In the genomic region with DNA sequence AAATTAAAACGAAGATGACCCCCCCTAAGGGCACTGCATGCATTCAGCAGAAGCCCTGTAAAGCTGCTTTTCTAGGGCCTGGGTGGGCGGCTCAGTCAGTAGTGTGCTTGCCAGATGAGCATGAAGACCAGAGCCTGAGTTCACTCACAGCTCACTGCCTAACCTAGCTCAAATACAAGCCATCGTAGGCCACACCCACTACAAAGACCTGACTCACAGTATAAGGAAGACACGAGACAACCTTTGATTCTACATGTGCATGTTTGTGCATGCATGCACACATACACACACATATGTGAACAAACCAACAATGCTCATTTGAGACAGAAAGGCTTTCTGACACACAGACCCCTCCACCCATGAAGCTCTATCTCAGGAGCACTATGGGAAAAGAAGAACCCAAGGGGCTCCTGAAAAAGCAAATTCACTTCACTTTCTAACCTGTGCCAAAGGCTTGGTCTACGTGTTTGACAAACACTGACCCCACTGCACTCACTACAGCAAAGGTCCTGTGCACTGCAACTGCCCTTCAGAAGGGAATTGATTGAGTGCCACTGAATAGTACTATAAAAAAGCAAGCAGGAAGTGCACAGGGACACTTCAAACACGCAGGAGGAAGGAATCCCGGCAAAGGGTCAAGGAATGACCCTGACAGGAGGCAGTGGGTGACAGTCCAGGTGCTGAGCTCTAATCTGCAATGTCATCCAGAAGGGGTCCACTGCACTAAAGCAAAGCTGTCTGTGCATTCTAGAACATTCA, we compare ENCODE assay signal across 22 mouse cellular contexts. TPM values are rescaled to one million over a fixed set of nuclear protein-coding genes. Genes with fewer than 3 reads are reported as not detected.
DNase-seq lines count a peak whose midpoint lies in the region; ATAC-seq and TF ChIP-seq lines count a peak whose summit lies in the region.
"Had no signal": no experiment of that assay in that cellular context is flagged by ENCODE, and none has a peak within 500 bp of the region (broad histone marks: within the 10 kb centered on the region; RNA-seq: fewer than 3 reads in every experiment).

No protein-coding gene starts in this region.

- no peak overlapping the region for H3K4me3 ChIP-seq in liver, embryonic 12.5 days
- H3K4me3 ChIP-seq in liver, embryonic 11.5 days (ENCODE audit: low read depth, low read length): no peak overlapping the region
- no peak overlapping the region for H3K4me3 ChIP-seq in MEL (ENCODE audit: control insufficient read depth in 1 of 2, insufficient read depth in 1 of 2, low read depth in 2 of 2, low read length in 2 of 2)
- no peak overlapping the region for H3K4me3 ChIP-seq in intestine, embryonic 16.5 days (ENCODE audit: low read length)
- no peak overlapping the region for H3K4me3 ChIP-seq in small intestine, adult 2 months (ENCODE audit: low read depth, low read length)
- H3K4me3 ChIP-seq: embryonic facial prominence, embryonic 12.5 days; hindbrain, embryonic 12.5 days had no signal

- no peak for TF ChIP-seq CTCF in MEL (IDR thresholded peaks at IDR 0.05 in 2 of 3, conservative IDR thresholded peaks at IDR 0.05 in 1 of 3; ENCODE audit: control insufficient read depth in 1 of 3, insufficient read depth in 1 of 3, low read depth in 2 of 3, low read length in 3 of 3, poor library complexity in 1 of 3, severe bottlenecking in 1 of 3)
- TF ChIP-seq CTCF in small intestine, adult 2 months (IDR thresholded peaks at IDR 0.05; ENCODE audit: extremely low read depth, insufficient read length, insufficient replicate concordance, low read depth, low read length): no peak

- H3K79me2 ChIP-seq in MEL (ENCODE audit: control insufficient read depth, insufficient read depth, low read length, poor library complexity): peaks cover 31% of the 10 kb centered on the region; the same call in 1 of the 2 replicates

- no peak for TF ChIP-seq POLR2A in MEL (IDR thresholded peaks at IDR 0.05; ENCODE audit: control insufficient read depth in 1 of 2, insufficient read depth in 1 of 2, low read depth in 1 of 2, low read length in 2 of 2, poor library complexity in 1 of 2)
- no peak; the same call in 1 of the 2 replicates for TF ChIP-seq POLR2A in small intestine, adult 2 months (IDR thresholded peaks at IDR 0.05; ENCODE audit: low read depth, low read length)

- intact Hi-C loops in left cerebral cortex, postnatal 36 days (cut with DNase I): no loop called here

- no peak overlapping the region for H3K4me2 ChIP-seq in liver, embryonic 12.5 days
- no peak overlapping the region for H3K4me2 ChIP-seq in liver, embryonic 11.5 days
- no peak overlapping the region for H3K4me2 ChIP-seq in intestine, embryonic 16.5 days (ENCODE audit: low read depth, low read length)
- H3K4me2 ChIP-seq: embryonic facial prominence, embryonic 12.5 days; hindbrain, embryonic 12.5 days had no signal

- TF ChIP-seq RAD21 in MEL (IDR thresholded peaks at IDR 0.05; ENCODE audit: low read depth, low read length): no peak

- H3K36me3 ChIP-seq in liver, embryonic 12.5 days: no peaks in the 10 kb centered on the region
- H3K36me3 ChIP-seq in liver, embryonic 11.5 days (ENCODE audit: control insufficient read depth, insufficient read depth, low read length): no peaks in the 10 kb centered on the region
- H3K36me3 ChIP-seq in MEL (ENCODE audit: control insufficient read depth in 1 of 2, insufficient read depth in 2 of 2, low read length in 2 of 2): peaks cover 0 to 4% of the 10 kb centered on the region in 2 experiments; a peak in 2 of 4 replicates
- H3K36me3 ChIP-seq in intestine, embryonic 16.5 days (ENCODE audit: control insufficient read depth, insufficient read depth, low read length): no peaks in the 10 kb centered on the region
- no peaks in the 10 kb centered on the region for H3K36me3 ChIP-seq in small intestine, adult 2 months (ENCODE audit: control insufficient read depth, insufficient read depth, low read length)
- H3K36me3 ChIP-seq: embryonic facial prominence, embryonic 12.5 days; hindbrain, embryonic 12.5 days had no signal

- H3K4me1 ChIP-seq in liver, embryonic 12.5 days: peaks cover 54% of the 10 kb centered on the region
- H3K4me1 ChIP-seq in liver, embryonic 11.5 days (replicated peaks; ENCODE audit: control insufficient read depth, insufficient read depth, low read length): peaks cover 10% of the 10 kb centered on the region
- no peaks in the 10 kb centered on the region; a peak in 1 of 4 replicates for H3K4me1 ChIP-seq in MEL (ENCODE audit: control insufficient read depth in 1 of 2, insufficient read depth in 2 of 2, low read length in 2 of 2)
- H3K4me1 ChIP-seq in intestine, embryonic 16.5 days (ENCODE audit: control insufficient read depth, insufficient read depth, low read length): peaks cover 12% of the 10 kb centered on the region; the same call in 1 of the 2 replicates
- peaks cover 15% of the 10 kb centered on the region; the same call in 1 of the 2 replicates for H3K4me1 ChIP-seq in small intestine, adult 2 months (ENCODE audit: control insufficient read depth, insufficient read depth, insufficient read length, low read length)
- H3K4me1 ChIP-seq: embryonic facial prominence, embryonic 12.5 days; hindbrain, embryonic 12.5 days had no signal

- no peak for TF ChIP-seq EP300 in MEL (IDR thresholded peaks at IDR 0.05; ENCODE audit: low read depth in 1 of 2, low read length in 2 of 2)

- WGBS in liver, embryonic 12.5 days (ENCODE audit: insufficient replicate concordance): 65% methylated on average over 7 of the region's 7 CpGs
- 66% methylated on average over 7 of the region's 7 CpGs for WGBS in liver, embryonic 11.5 days
- WGBS in intestine, embryonic 16.5 days: 46% methylated on average over 7 of the region's 7 CpGs
- WGBS in small intestine, adult 2 months: 30% methylated on average over 7 of the region's 7 CpGs

- H3K27me3 ChIP-seq in liver, embryonic 12.5 days (replicated peaks): no peaks in the 10 kb centered on the region
- H3K27me3 ChIP-seq in liver, embryonic 11.5 days (replicated peaks; ENCODE audit: control insufficient read depth, insufficient read depth, low read length): no peaks in the 10 kb centered on the region
- H3K27me3 ChIP-seq in MEL (ENCODE audit: control insufficient read depth in 1 of 2, insufficient read depth in 2 of 2, low read length in 2 of 2): no peaks in the 10 kb centered on the region
- H3K27me3 ChIP-seq in intestine, embryonic 16.5 days (replicated peaks; ENCODE audit: control insufficient read depth, insufficient read depth, low read length): no peaks in the 10 kb centered on the region
- no peaks in the 10 kb centered on the region for H3K27me3 ChIP-seq in small intestine, adult 2 months (ENCODE audit: control insufficient read depth, insufficient read depth, low read length)
- H3K27me3 ChIP-seq: CH12.LX; embryonic facial prominence, embryonic 12.5 days; hindbrain, embryonic 12.5 days had no signal

- H3K9me3 ChIP-seq in liver, embryonic 12.5 days (replicated peaks): no peaks in the 10 kb centered on the region
- H3K9me3 ChIP-seq in liver, embryonic 11.5 days (ENCODE audit: control insufficient read depth, low read length): no peaks in the 10 kb centered on the region
- no peaks in the 10 kb centered on the region for H3K9me3 ChIP-seq in MEL (replicated peaks; ENCODE audit: insufficient read depth, low read length)
- no peaks in the 10 kb centered on the region for H3K9me3 ChIP-seq in intestine, embryonic 16.5 days (ENCODE audit: control insufficient read depth, low read length)
- H3K9me3 ChIP-seq: embryonic facial prominence, embryonic 12.5 days; hindbrain, embryonic 12.5 days had no signal

- no peak overlapping the region for H3K27ac ChIP-seq in liver, embryonic 12.5 days
- H3K27ac ChIP-seq in liver, embryonic 11.5 days (ENCODE audit: low read depth, low read length): no peak overlapping the region
- no peak overlapping the region for H3K27ac ChIP-seq in MEL (ENCODE audit: control insufficient read depth, low read depth, low read length)
- H3K27ac ChIP-seq in intestine, embryonic 16.5 days (ENCODE audit: low read length): no peak overlapping the region
- H3K27ac ChIP-seq in small intestine, adult 2 months (ENCODE audit: insufficient read depth, low read depth, low read length): 0 out of 2 replicates have a peak overlapping the region, but pooled peaks have one; percentile 12
- H3K27ac ChIP-seq: embryonic facial prominence, embryonic 12.5 days; hindbrain, embryonic 12.5 days had no signal

- DNase-seq in liver, embryonic 11.5 days (ENCODE audit: low spot score): no peak
- peak; percentile 61 for DNase-seq in MEL (ENCODE audit: low read depth, low spot score)
- no peak for DNase-seq in left cerebral cortex, adult 11 months (ENCODE audit: low spot score)
- DNase-seq in left cerebral cortex, postnatal 36 days (ENCODE audit: low spot score in 2 of 2): no peak
- DNase-seq: adrenal gland, adult 2 months; adrenal gland, postnatal 36 days; cerebellum, adult 2 months; cerebellum, postnatal 14 days; gastrocnemius, postnatal 25 days; heart, postnatal 10 days; heart, postnatal 4 days had no signal

- H3K9ac ChIP-seq in liver, embryonic 12.5 days: no peak overlapping the region
- H3K9ac ChIP-seq in liver, embryonic 11.5 days (ENCODE audit: low read depth, low read length): no peak overlapping the region
- no peak overlapping the region for H3K9ac ChIP-seq in MEL (ENCODE audit: control insufficient read depth, low read depth, low read length, poor library complexity, severe bottlenecking)
- no peak overlapping the region for H3K9ac ChIP-seq in intestine, embryonic 16.5 days (ENCODE audit: low read depth, low read length)
- H3K9ac ChIP-seq: embryonic facial prominence, embryonic 12.5 days; hindbrain, embryonic 12.5 days had no signal

- peak; percentile 42 for ATAC-seq in liver, embryonic 12.5 days
- ATAC-seq in liver, embryonic 11.5 days (replicated peaks; ENCODE audit: low FRiP score): no peak
- peak; percentile 78 for ATAC-seq in intestine, embryonic 16.5 days
- ATAC-seq: forebrain, embryonic 16.5 days; hindbrain, embryonic 16.5 days had no signal

RNA-seq across cellular contexts. Expression of a gene that starts 15.8 kb away (rescaled TPM):
- polyA plus RNA-seq in liver, embryonic 12.5 days (2016; fragmentation: Nextera tagmentation; extraction: Ambion mirVana): 40.0 and 40.2 TPM in 2 replicates
- 13.5 and 13.9 TPM in 2 replicates for polyA plus RNA-seq in liver, embryonic 11.5 days (2014; fragmentation: Nextera tagmentation; extraction: Ambion mirVana)
- 22.9 and 31.1 TPM in 2 replicates for total RNA-seq in MEL (2012; rRNA removed)
- polyA plus RNA-seq in MEL (2012; ENCODE audit: insufficient read depth in 1 of 2, insufficient read length in 2 of 2, low read depth in 1 of 2, low replicate concordance in 2 of 2, missing spikeins in 1 of 2): 10 to 100 TPM in 1 of 2 experiments, not detected in 1; 42.8 TPM
- polyA plus RNA-seq in intestine, embryonic 16.5 days (2015; fragmentation: Nextera tagmentation; extraction: Ambion mirVana): 3.1 and 3.7 TPM in 2 replicates
- polyA plus RNA-seq in small intestine, adult 2 months (2012; rRNA removed): 7.2 and 7.9 TPM in 2 replicates
- 100 to 1,000 TPM; 121 to 126 TPM for total RNA-seq in left cerebral cortex, postnatal 36 days (2021)

RNA-seq across cellular contexts. Expression of a gene that starts 20.8 kb away (rescaled TPM):
- not detected in 2 replicates for polyA plus RNA-seq in liver, embryonic 12.5 days (2016; fragmentation: Nextera tagmentation; extraction: Ambion mirVana)
- not detected in 2 replicates for polyA plus RNA-seq in liver, embryonic 11.5 days (2014; fragmentation: Nextera tagmentation; extraction: Ambion mirVana)
- total RNA-seq in MEL (2012; rRNA removed): not detected in 2 replicates
- polyA plus RNA-seq in MEL (2012; ENCODE audit: insufficient read depth in 1 of 2, insufficient read length in 2 of 2, low read depth in 1 of 2, low replicate concordance in 2 of 2, missing spikeins in 1 of 2): not detected
- not detected in 2 replicates for polyA plus RNA-seq in intestine, embryonic 16.5 days (2015; fragmentation: Nextera tagmentation; extraction: Ambion mirVana)
- polyA plus RNA-seq in small intestine, adult 2 months (2012; rRNA removed): not detected in 2 replicates
- total RNA-seq in left cerebral cortex, postnatal 36 days (2021): under 1 TPM; 0.62 to 0.97 TPM
- total RNA-seq: adrenal gland, adult 2 months; adrenal gland, postnatal 36 days; CH12.LX; gastrocnemius, postnatal 25 days; granulocyte monocyte progenitor cell, adult 5-6 weeks; heart, adult 8-10 months; heart, postnatal 10 days; heart, postnatal 4 days had no signal
- polyA plus RNA-seq: adrenal gland, adult 2 months; embryonic facial prominence, embryonic 12.5 days; forebrain, embryonic 11.5 days; forebrain, embryonic 16.5 days had no signal

RNA-seq across cellular contexts. Expression of a gene that starts 34.7 kb away (rescaled TPM):
- 26.9 and 28.0 TPM in 2 replicates for polyA plus RNA-seq in liver, embryonic 12.5 days (2016; fragmentation: Nextera tagmentation; extraction: Ambion mirVana)
- polyA plus RNA-seq in liver, embryonic 11.5 days (2014; fragmentation: Nextera tagmentation; extraction: Ambion mirVana): 39.0 and 44.1 TPM in 2 replicates
- 77.5 and 127 TPM in 2 replicates for total RNA-seq in MEL (2012; rRNA removed)
- polyA plus RNA-seq in MEL (2012; ENCODE audit: insufficient read depth in 1 of 2, insufficient read length in 2 of 2, low read depth in 1 of 2, low replicate concordance in 2 of 2, missing spikeins in 1 of 2): 10 to 100 TPM in 1 of 2 experiments, not detected in 1; 53.5 TPM
- 3.9 and 5.2 TPM in 2 replicates for polyA plus RNA-seq in intestine, embryonic 16.5 days (2015; fragmentation: Nextera tagmentation; extraction: Ambion mirVana)
- polyA plus RNA-seq in small intestine, adult 2 months (2012; rRNA removed): 19.5 and 47.9 TPM in 2 replicates
- 1 to 10 TPM; 4.0 to 7.0 TPM for total RNA-seq in left cerebral cortex, postnatal 36 days (2021)
- total RNA-seq: granulocyte monocyte progenitor cell, adult 5-6 weeks had no signal
